Mouse (Mus musculus) granulocyte monocyte progenitor cell, adult 5-6 weeks (primary cell): Measurements from ENCODE around the gene Kcnh3. TPM values are rescaled to one million over a fixed set of nuclear protein-coding genes. Genes with fewer than 3 reads are reported as not detected.

ENCODE experiments used
- ATAC-seq: replicated peaks from 2 replicates; pipeline ENCODE4 v1.8.0; 2016; ENCODE audit warnings: mild to moderate bottlenecking, moderate TSS enrichment, inconsistent platforms; ENCODE audit not compliant: poor library complexity, severe bottlenecking
- total RNA-seq, 2 experiments: library from RNA; stranded (forward) in 1 of 2; stranded (reverse) in 1 of 2; fragments of 200-712, 200-1000 nt in 1 of 2; fragments of >200 nt in 1 of 2; fragmentation: Nextera tagmentation in 1 of 2; gene quantifications; 2 replicates each; pipeline ENCODE4 v1.2.3; 2014 to 2017

The Kcnh3 gene
- total RNA-seq, 2 experiments from 2014 or later: not detected

- no peak for ATAC-seq
Measured at GRCm38 (mm10) chr15:99276095-99276494, 51.4 kb downstream of the Kcnh3 start.

- ATAC-seq: no peak
Measured at GRCm38 (mm10) chr15:99278271-99278670, 53.6 kb downstream of the Kcnh3 start.

GRCm38 (mm10) chr15:99283456-99283855, 58.8 kb downstream of the Kcnh3 start:
- ATAC-seq: no peak

- peak; percentile 96 for ATAC-seq
Measured at GRCm38 (mm10) chr15:99284527-99285188, 60.0 kb downstream of the Kcnh3 start.

- ATAC-seq: no peak
Measured at GRCm38 (mm10) chr15:99285189-99285535, 60.5 kb downstream of the Kcnh3 start.

- ATAC-seq: no peak
Measured at GRCm38 (mm10) chr15:99290586-99290985, 65.9 kb downstream of the Kcnh3 start.

Other genes with a start within 250 kb of the Kcnh3 start
- 117 and 131 TPM in 2 replicates for gene Tuba1c, start 195.0 kb upstream of the Kcnh3 start, total RNA-seq (2014; fragmentation: Nextera tagmentation)
- 109 and 120 TPM in 2 replicates for gene Tuba1c, start 195.0 kb upstream of the Kcnh3 start, total RNA-seq (2017)
- not detected in 2 replicates for gene Prph, start 169.7 kb upstream of the Kcnh3 start, total RNA-seq (2014; fragmentation: Nextera tagmentation)
- not detected in 2 replicates for gene Prph, start 169.7 kb upstream of the Kcnh3 start, total RNA-seq (2017)
- gene Troap, start 150.3 kb upstream of the Kcnh3 start, total RNA-seq (2014; fragmentation: Nextera tagmentation): 11.0 and 44.6 TPM in 2 replicates
- gene Troap, start 150.3 kb upstream of the Kcnh3 start, total RNA-seq (2017): 21.5 and 24.9 TPM in 2 replicates
- gene C1ql4, start 137.0 kb upstream of the Kcnh3 start, total RNA-seq (2014; fragmentation: Nextera tagmentation): not detected in 2 replicates
- gene C1ql4, start 137.0 kb upstream of the Kcnh3 start, total RNA-seq (2017): not detected in 2 replicates
- gene Dnajc22, start 131.7 kb upstream of the Kcnh3 start, total RNA-seq (2014; fragmentation: Nextera tagmentation): not detected in 2 replicates
- gene Dnajc22, start 131.7 kb upstream of the Kcnh3 start, total RNA-seq (2017): not detected in 2 replicates
- gene Spats2, start 98.9 kb upstream of the Kcnh3 start, total RNA-seq (2014; fragmentation: Nextera tagmentation): 0.85 TPM in 1 of 2 replicates, not detected in the other
- 0.46 and 1.0 TPM in 2 replicates for gene Spats2, start 98.9 kb upstream of the Kcnh3 start, total RNA-seq (2017)
- gene Mcrs1, start 27.1 kb downstream of the Kcnh3 start, total RNA-seq (2014; fragmentation: Nextera tagmentation): 30.9 and 51.4 TPM in 2 replicates
- gene Mcrs1, start 27.1 kb downstream of the Kcnh3 start, total RNA-seq (2017): 44.0 and 48.0 TPM in 2 replicates
- 13.5 and 17.6 TPM in 2 replicates for gene Prpf40b, start 70.2 kb downstream of the Kcnh3 start, total RNA-seq (2014; fragmentation: Nextera tagmentation)
- 7.2 and 10.7 TPM in 2 replicates for gene Prpf40b, start 70.2 kb downstream of the Kcnh3 start, total RNA-seq (2017)
- gene Fam186b, start 71.0 kb downstream of the Kcnh3 start, total RNA-seq (2014; fragmentation: Nextera tagmentation): not detected in 2 replicates
- gene Fam186b, start 71.0 kb downstream of the Kcnh3 start, total RNA-seq (2017): not detected in 2 replicates
- 18.0 and 22.5 TPM in 2 replicates for gene Fmnl3, start 145.6 kb downstream of the Kcnh3 start, total RNA-seq (2014; fragmentation: Nextera tagmentation)
- gene Fmnl3, start 145.6 kb downstream of the Kcnh3 start, total RNA-seq (2017): 20.7 and 23.8 TPM in 2 replicates
- 383 and 409 TPM in 2 replicates for gene Tmbim6, start 168.0 kb downstream of the Kcnh3 start, total RNA-seq (2014; fragmentation: Nextera tagmentation)
- 163 and 164 TPM in 2 replicates for gene Tmbim6, start 168.0 kb downstream of the Kcnh3 start, total RNA-seq (2017)
- gene Nckap5l, start 232.9 kb downstream of the Kcnh3 start, total RNA-seq (2014; fragmentation: Nextera tagmentation): 5.0 and 13.4 TPM in 2 replicates
- gene Nckap5l, start 232.9 kb downstream of the Kcnh3 start, total RNA-seq (2017): 0.26 and 7.5 TPM in 2 replicates
- 3.1 and 3.6 TPM in 2 replicates for gene Bcdin3d, start 249.9 kb downstream of the Kcnh3 start, total RNA-seq (2014; fragmentation: Nextera tagmentation)
- 2.9 and 4.2 TPM in 2 replicates for gene Bcdin3d, start 249.9 kb downstream of the Kcnh3 start, total RNA-seq (2017)